Mouse (Mus musculus) G1E (cell line): ENCODE measurements around the gene Slc48a1.

Source experiments
- CTCF ChIP-seq: IDR thresholded peaks from 2 replicates; pipeline ENCODE4 v1.5.1; 2012; ENCODE audit warnings: low read depth, low read length, inconsistent platforms, mixed read lengths
- GATA1 ChIP-seq: IDR thresholded peaks from 2 replicates; pipeline ENCODE4 v1.6.1; 2012; ENCODE audit warnings: borderline replicate concordance, low read length, inconsistent platforms, mixed read lengths
- GATA2 ChIP-seq: IDR thresholded peaks from 2 replicates; pipeline ENCODE4 v1.6.1; 2012; ENCODE audit warnings: low read depth, low read length, inconsistent platforms, borderline replicate concordance
- POLR2AphosphoS5 ChIP-seq: IDR thresholded peaks from 2 replicates; pipeline ENCODE4 v1.6.1; 2012; ENCODE audit warnings: low read depth, low read length, inconsistent platforms; ENCODE audit not compliant: insufficient replicate concordance
- TAL1 ChIP-seq: conservative IDR thresholded peaks from 2 replicates; pipeline ENCODE4 v1.6.1; 2012; ENCODE audit warnings: low read depth, low read length, inconsistent platforms, mixed read lengths

DNA sequence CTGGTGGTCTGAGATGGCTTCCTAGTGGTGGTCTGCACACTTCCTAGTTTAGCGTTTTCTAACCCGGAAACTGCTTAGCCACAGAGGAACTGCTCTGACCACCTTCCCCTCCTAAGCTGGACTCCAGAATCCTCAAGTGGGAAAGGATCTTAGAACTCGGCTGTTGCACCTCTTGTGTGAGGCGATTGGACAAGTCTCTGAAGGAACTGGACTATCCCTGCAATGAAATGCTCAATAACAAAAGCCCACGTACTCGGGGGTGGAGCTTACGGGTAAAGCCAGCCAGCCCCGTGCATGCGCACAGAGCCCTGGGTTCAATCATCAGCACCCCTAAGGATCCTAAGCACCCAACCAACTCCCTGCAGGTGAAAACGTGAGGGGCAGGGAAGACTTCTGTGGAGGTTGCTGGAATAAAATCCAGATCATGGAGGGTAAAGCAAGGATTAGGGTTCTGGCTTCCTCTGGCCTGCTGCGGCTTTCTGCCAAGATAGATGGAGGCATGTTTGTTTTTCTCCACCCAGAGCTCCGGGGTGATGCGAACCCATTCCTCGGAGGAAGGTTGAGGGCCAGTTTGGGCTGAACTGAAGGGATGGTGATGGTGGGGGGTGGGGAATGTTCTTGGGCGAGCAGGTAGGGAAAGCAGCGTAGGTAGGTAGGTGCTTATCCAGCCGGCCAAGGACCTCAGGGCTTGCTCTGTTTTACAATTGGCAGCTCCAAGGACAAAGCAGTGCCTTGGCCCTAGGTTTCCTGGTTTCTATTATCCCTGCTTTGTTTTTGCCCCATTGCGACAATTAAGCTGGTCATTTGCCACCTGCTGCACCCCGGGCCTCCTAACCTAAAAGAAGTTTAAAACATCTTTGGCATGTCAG lies 9.7 kb downstream of the Slc48a1 start:
- no peak for TF ChIP-seq CTCF
- no peak for TF ChIP-seq GATA1
- no peak; the same call in 1 of the 2 replicates for TF ChIP-seq POLR2AphosphoS5
- no peak for TF ChIP-seq TAL1
- TF ChIP-seq GATA2 = no peak
